Mouse (Mus musculus): Measurements from ENCODE around the gene Zfp213.
"Not testable (repeated sequence)": the region's sequence is repeated elsewhere in the genome, so short reads cannot be mapped to it uniquely, and the experiment has no call there.

The Zfp213 gene

GRCm38 (mm10) chr17:23563595-23564367 lies at the start of gene Zfp213:
TSS of gene Zfp213 (minus strand) at chr17:23564238.
- peak; percentile 96 for ATAC-seq (ENCODE audit: low TSS enrichment)

DNA sequence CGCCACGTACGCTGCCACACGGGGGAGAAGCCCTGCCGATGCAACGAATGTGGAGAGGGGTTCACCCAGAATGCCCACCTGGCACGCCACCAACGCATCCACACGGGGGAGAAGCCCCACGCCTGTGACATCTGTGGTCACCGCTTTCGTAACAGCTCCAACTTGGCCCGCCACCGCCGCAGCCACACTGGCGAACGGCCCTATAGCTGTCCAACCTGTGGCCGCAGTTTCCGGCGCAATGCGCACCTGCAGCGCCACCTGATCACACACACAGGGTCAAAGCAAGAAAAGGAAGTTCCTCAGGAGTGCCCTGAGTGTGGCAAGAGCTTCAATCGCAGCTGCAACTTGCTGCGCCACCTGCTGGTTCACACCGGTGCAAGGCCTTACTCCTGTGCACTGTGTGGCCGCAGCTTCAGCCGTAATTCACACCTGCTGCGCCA lies 46.3 kb upstream of the Zfp213 start:
- ATAC-seq (ENCODE audit: low TSS enrichment) = no peak

DNA sequence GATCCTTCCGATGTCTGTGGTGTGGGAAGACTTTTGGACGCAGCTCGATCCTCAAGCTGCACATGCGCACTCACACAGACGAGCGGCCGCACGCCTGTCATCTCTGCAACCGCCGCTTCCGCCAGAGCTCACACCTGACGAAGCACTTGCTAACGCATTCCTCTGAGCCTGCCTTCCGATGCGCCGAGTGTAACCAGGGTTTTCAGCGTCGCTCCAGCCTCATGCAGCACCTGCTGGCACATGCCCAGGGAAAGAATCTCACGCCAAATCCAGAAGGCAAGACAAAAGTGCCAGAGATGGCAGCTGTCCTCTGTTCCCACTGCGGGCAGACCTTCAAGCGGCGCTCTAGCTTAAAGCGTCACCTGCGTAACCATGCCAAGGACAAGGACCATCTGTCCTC lies 45.6 kb upstream of the Zfp213 start:
- ATAC-seq (ENCODE audit: low TSS enrichment) = no peak

GRCm38 (mm10) chr17:23605220-23605619 lies 41.2 kb upstream of the Zfp213 start:
- ATAC-seq (ENCODE audit: low TSS enrichment) = no peak

DNA sequence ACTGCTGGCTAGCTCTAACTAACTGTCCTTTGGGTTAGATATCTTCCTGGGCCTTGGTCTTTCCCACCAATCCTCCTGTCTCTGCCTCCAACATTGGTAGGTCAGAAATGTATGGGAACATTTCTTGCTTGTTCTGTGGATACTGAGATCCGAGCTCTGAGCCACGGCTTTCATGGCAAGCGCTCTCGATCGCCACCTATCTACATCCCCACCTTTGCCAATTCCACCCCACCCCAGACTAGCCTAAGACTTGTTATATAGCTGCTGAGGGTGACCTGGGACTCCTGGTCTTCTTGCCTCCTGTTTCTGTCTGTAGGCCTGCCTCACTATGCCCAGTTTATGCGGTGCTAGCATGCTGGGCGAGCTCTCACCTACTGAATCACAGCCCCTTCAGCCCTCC lies 40.4 kb upstream of the Zfp213 start:
- ATAC-seq (ENCODE audit: low TSS enrichment) = no peak

GRCm38 (mm10) chr17:23603542-23603941 lies 39.5 kb upstream of the Zfp213 start:
- ATAC-seq (ENCODE audit: low TSS enrichment) = 0 out of 2 replicates have a peak, but pooled peaks have one; percentile 44

GRCm38 (mm10) chr17:23603077-23603476 lies 39.0 kb upstream of the Zfp213 start:
- no peak for ATAC-seq (ENCODE audit: low TSS enrichment)

GRCm38 (mm10) chr17:23601836-23602585 lies 38.0 kb upstream of the Zfp213 start:
- ATAC-seq (ENCODE audit: low TSS enrichment) = no peak

DNA sequence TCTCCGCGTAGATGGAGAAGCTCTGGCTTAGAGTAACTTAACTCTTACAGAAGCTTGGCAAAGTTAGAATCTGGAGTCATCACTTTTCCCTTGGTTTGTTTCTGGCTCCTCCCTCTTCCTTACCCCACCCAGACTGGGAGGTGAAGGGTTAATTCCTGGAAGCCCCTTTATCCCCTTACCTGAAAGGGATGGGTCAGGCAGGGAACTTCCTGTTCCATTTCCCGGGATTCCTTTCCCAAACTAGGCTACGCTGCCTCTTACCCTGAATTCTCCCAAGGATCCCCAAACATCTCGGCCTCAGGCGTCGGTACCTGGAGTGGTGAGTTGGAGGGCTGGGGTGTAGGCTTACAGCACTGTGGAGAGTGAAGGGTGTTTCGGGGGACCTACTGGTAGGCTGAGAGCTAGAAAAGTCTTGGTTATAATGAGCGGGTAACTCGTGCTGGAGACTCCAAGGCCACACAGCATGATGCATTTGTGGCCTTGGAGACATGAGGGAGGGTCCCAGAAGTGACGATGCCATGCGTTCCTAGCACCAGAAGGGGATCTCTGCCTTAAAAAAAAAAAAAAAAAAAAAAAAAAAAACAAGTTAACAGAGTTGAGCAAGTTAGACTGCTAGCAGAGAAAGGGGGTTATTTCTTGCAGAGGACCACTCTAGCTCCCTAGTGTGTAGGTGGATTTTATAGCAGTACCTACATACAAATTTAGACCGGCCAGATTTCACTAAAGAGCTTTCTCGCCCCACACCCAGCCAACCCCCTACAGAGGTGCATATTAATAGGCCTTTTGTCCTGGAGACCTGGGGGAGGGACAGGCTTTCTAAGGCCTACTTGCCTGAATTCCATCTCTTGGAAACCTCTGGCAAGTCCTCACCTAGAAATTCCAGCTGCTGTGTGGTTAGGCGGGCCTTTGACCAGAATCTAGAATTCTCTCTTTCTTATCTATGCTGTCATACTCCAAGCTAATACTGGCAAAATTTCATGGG lies 36.9 kb upstream of the Zfp213 start, which contains the start of gene Zscan10:
Zscan10 (plus strand) TSS at position 216 of the 982 bp plus-strand sequence.
- no peak for ATAC-seq (ENCODE audit: low TSS enrichment)

DNA sequence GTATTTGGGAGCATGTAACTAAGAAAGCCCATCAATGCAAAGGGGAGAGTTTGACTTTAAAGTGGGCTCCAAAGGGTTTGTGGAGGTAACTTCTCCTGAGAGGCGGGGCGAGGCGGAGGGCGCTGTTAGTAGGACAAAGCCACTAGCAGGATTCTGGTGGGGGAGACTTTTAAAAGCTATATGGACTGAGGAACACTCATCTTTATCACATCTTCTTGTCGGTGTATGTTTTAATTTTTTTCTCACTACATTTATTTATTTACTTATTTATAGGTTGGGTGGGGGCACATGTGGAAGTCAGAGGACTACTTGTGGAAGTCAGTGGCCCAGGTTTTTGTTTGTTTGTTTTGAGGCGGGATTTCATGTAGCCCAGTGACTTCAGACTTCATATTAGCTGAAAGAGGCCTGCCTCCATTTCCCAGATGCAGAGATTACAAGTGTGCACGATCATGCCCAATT lies 35.6 kb upstream of the Zfp213 start:
- no peak for ATAC-seq (ENCODE audit: low TSS enrichment)

DNA sequence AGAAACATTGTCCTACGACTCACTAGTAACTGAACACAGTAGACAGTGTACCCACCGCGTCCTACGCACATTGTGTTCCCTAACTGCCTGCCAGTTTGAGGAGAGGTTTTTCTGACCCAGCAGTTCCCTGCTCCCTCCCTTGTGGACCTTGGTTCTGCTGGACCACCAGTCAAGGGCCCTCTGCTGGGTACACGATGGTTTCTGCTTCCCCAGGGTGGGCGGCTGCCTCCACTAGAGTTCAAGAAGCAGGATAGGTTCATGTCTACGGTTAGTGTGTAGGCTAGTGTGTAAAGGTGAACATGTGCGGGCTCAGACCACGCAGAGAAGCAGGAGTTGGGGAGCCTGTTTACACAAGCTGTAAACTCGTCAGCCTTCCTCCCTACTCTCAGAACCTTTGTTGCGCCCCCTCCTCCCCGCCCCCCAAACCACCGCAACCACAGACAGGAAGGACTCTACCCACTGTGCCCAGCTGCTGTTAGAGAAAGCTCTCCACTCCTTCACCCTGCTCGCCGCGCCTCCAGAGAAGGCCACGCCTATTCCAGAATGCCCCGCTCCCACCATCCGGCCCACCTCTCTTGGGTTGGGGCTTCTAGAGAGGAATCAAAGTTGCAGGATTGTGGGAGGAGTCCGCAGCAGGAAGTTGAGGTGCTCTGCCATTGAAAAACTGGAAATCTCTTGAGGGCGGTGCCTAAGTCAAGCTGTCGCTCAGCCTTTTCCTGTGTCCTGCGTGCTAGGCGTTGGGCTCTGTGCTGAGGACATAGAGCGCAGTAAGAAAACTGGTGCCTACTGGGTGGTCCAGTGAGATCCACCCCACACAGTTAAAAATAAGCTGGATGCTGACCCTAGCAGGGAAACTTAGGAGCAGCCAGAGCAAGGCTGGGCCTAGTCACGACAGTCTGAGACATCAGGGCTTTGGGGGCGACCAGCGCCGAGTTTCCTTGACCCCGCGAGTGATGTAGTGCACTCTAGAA lies 34.8 kb upstream of the Zfp213 start, which contains the start of gene Zfp13:
Zfp13 (minus strand) TSS at position 906 of the 971 bp plus-strand sequence.
- ATAC-seq (ENCODE audit: low TSS enrichment) = peak; percentile 94

- ATAC-seq (ENCODE audit: low TSS enrichment) = not testable (repeated sequence)
Observed at GRCm38 (mm10) chr17:23595139-23595538, 31.1 kb upstream of the Zfp213 start.

GRCm38 (mm10) chr17:23592926-23593300 lies 28.9 kb upstream of the Zfp213 start:
- peak; percentile 76 for ATAC-seq (ENCODE audit: low TSS enrichment)

DNA sequence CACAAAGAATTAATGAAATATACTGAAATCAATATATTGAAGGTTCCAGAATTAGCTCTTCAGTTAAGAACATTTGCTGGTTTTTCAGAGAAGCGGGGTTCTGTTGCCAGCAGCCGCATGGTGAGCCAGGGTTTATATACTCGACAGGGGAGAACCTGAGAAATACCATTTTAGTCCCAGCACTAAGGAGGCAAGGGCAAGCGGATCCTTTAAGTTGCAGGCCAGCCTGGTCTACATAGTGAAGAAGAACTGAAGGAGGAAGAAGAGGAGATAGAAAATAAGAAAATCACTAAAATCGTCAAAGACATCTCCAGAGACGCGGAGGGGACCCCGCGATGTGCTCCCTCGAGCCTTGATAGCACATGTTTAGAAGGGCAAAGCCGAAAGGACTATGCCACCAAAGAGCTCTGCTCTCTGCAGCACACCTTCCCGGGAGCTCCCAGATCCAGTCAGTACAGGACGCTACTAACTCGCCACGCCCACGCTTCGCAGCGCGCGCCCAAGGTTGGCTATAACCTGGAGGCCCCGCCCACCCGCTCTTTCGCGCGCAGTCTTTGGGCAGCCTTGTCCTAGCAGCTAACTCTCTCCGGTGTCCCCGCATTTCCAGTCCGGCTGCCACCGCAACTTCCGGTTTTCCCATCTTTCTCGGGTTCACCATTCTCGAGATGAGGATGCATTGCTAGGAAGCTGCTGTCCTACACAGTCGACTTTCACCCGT lies 28.3 kb upstream of the Zfp213 start:
- ATAC-seq (ENCODE audit: low TSS enrichment) = peak; percentile 99

- ATAC-seq (ENCODE audit: low TSS enrichment) = no peak
Observed at GRCm38 (mm10) chr17:23587253-23587652, 23.2 kb upstream of the Zfp213 start.

DNA sequence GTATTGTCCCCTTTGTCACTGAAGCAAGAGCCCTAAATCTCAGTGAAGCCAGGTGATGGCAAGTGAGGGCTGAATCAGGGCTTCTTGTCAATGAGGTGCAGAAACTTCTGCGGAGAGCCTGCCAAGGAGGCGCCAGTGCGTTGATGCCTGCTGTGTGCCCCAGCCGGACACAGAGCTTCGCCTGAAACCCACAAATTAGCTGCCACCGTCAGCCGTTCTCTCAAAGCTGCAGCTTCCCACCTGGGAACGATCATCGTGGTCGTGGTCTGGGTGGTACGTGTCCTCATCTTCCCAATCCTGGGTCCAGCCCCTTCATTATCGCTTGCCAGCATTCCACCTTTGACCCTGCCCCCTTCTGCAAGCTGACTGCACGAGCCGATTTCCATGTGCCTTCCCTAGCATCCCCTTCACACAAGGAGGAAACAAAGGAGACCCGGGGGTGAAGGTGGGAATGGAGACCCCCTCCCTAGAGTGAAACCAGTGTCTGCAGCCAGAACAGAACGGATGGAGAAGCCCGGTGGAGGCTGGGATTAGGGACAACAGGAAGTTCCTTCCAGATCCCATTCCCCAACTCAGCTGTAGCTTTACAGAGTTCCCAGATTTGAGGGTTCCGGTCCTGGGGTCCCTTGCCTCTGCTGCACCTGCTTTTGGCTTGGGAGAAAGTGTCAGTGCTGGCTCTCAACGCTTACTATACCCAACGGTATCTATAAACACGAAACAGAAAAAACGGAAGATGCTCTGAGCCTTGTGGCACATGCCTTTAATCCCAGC lies 21.9 kb upstream of the Zfp213 start:
- ATAC-seq (ENCODE audit: low TSS enrichment) = peak; percentile 95

DNA sequence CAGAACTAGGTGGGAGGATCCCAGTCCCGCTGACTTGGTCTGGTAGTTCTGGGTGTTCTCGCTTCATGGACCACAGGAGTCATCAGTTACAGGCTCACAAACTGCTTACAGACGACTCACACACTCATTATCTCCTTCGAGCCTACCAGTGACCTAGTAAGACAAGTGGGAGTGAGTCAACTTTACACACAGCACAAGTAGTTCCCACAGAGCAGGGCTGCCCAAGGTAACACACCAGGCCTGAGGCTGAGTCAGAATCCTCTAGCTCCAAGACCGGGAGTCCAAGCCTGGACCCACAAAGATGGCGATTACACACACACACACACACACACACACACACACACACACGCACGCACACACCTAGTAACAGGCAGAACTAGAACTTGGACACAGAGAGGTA lies 20.7 kb upstream of the Zfp213 start:
- no peak for ATAC-seq (ENCODE audit: low TSS enrichment)

GRCm38 (mm10) chr17:23575951-23576552 lies 12.0 kb upstream of the Zfp213 start:
- ATAC-seq (ENCODE audit: low TSS enrichment) = no peak

All from frontal cortex, adult (tissue).